ENCODE assay signal across 19 mouse cellular contexts in the genomic region with DNA sequence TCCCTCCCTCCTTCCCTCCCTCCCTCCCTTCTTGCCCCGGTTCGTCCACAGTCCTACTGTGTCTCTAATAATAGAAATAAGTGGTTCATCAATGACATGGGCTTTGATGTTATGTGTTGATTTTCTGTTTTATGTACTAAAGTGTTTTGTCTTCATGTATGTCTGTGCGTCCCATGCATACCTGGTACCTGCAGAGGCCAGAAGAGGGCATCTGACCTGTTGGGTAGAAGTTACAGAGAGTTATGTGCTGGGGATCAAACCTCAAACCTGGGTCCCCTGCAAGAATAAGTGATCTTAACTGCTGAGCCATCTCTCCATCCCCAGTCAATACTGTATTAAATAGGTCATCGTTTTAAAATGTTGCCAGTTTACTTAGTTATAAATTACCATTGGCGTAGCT. TPM values are rescaled to one million over a fixed set of nuclear protein-coding genes. Genes with fewer than 3 reads are reported as not detected.
A peak's percentile ranks its signal among the peaks of the same experiment; 100 is the strongest.
DNase-seq lines count a peak whose midpoint lies in the region; ATAC-seq and TF ChIP-seq lines count a peak whose summit lies in the region.
"Had no signal": no experiment of that assay in that cellular context is flagged by ENCODE, and none has a peak within 500 bp of the region (broad histone marks: within the 10 kb centered on the region; RNA-seq: fewer than 3 reads in every experiment).

No protein-coding gene starts in this region.

- WGBS in heart, embryonic 11.5 days (ENCODE audit: insufficient replicate concordance): 85% methylated on average over 5 of the region's 5 CpGs
- WGBS in neural tube, embryonic 13.5 days: 87% methylated on average over 5 of the region's 5 CpGs
- 67% methylated on average over 5 of the region's 5 CpGs for WGBS in liver, embryonic 14.5 days (ENCODE audit: insufficient replicate concordance)
- WGBS in forebrain, embryonic 13.5 days: 82% methylated on average over 5 of the region's 5 CpGs

- no peak overlapping the region for H3K9ac ChIP-seq in heart, embryonic 11.5 days (ENCODE audit: low read depth, low read length)
- H3K9ac ChIP-seq in neural tube, embryonic 13.5 days: no peak overlapping the region
- H3K9ac ChIP-seq in liver, embryonic 14.5 days (replicated peaks): peak overlapping the region; percentile 27; the same call in 1 of the 2 replicates
- no peak overlapping the region for H3K9ac ChIP-seq in forebrain, embryonic 13.5 days
- H3K9ac ChIP-seq: embryonic facial prominence, embryonic 15.5 days; forebrain, postnatal 0 days had no signal

- H3K27me3 ChIP-seq in heart, embryonic 11.5 days (ENCODE audit: control insufficient read depth, insufficient read depth, low read length): no peaks in the 10 kb centered on the region
- no peaks in the 10 kb centered on the region for H3K27me3 ChIP-seq in neural tube, embryonic 13.5 days
- H3K27me3 ChIP-seq in liver, embryonic 14.5 days (ENCODE audit: control insufficient read depth, insufficient read depth, low read length): no peaks in the 10 kb centered on the region
- no peaks in the 10 kb centered on the region for H3K27me3 ChIP-seq in forebrain, embryonic 13.5 days
- H3K27me3 ChIP-seq: embryonic facial prominence, embryonic 15.5 days; hindbrain, embryonic 13.5 days had no signal

- peak; percentile 33; the same call in 1 of the 2 replicates for TF ChIP-seq CTCF in liver, embryonic 14.5 days (IDR thresholded peaks at IDR 0.05; ENCODE audit: low read depth)

- no peak for DNase-seq in heart, postnatal 36 days
- no peak for DNase-seq in neural tube, embryonic 10.5 days (ENCODE audit: extremely low spot score, low spot score)
- no peak for DNase-seq in liver, embryonic 14.5 days (ENCODE audit: low read depth in 3 of 3, low spot score in 3 of 3)
- no peak for DNase-seq in right cerebral cortex, postnatal 4 days
- DNase-seq: adrenal gland, postnatal 14 days; forebrain, postnatal 0 days; gastrocnemius, postnatal 25 days; heart, postnatal 14 days; lung, postnatal 14 days; right cerebral cortex, postnatal 14 days had no signal

- H3K4me2 ChIP-seq in heart, embryonic 11.5 days: peak overlapping the region; percentile 28; the same call in 1 of the 2 replicates
- H3K4me2 ChIP-seq in neural tube, embryonic 13.5 days: no peak overlapping the region
- peak overlapping the region; percentile 66 for H3K4me2 ChIP-seq in liver, embryonic 14.5 days (ENCODE audit: low read depth)
- no peak overlapping the region for H3K4me2 ChIP-seq in forebrain, embryonic 13.5 days
- H3K4me2 ChIP-seq: embryonic facial prominence, embryonic 15.5 days; hindbrain, embryonic 13.5 days; midbrain, embryonic 11.5 days had no signal

- peaks cover 4% of the 10 kb centered on the region; the same call in 1 of the 2 replicates for H3K4me1 ChIP-seq in heart, embryonic 11.5 days (ENCODE audit: control insufficient read depth, insufficient read depth, low read length)
- H3K4me1 ChIP-seq in neural tube, embryonic 13.5 days (replicated peaks): peaks cover 16% of the 10 kb centered on the region
- peaks cover 42 to 44% of the 10 kb centered on the region in 2 experiments for H3K4me1 ChIP-seq in liver, embryonic 14.5 days (replicated peaks; ENCODE audit: control insufficient read depth in 2 of 2, insufficient read depth in 2 of 2, low read length in 1 of 2)
- no peaks in the 10 kb centered on the region for H3K4me1 ChIP-seq in forebrain, embryonic 13.5 days
- H3K4me1 ChIP-seq: forebrain, embryonic 10.5 days; limb, embryonic 10.5 days had no signal

- peaks cover 32% of the 10 kb centered on the region for H3K36me3 ChIP-seq in heart, embryonic 11.5 days (ENCODE audit: control insufficient read depth, insufficient read depth, low read length)
- peaks cover 70% of the 10 kb centered on the region for H3K36me3 ChIP-seq in neural tube, embryonic 13.5 days
- H3K36me3 ChIP-seq in liver, embryonic 14.5 days (replicated peaks; ENCODE audit: control insufficient read depth, insufficient read depth, low read depth): peaks cover 84% of the 10 kb centered on the region
- peaks cover 88% of the 10 kb centered on the region for H3K36me3 ChIP-seq in forebrain, embryonic 13.5 days (ENCODE audit: poor library complexity, severe bottlenecking)

- no peak for ATAC-seq in heart, embryonic 11.5 days (replicated peaks; ENCODE audit: insufficient number of reproducible peaks, low FRiP score, low TSS enrichment)
- ATAC-seq in neural tube, embryonic 13.5 days (ENCODE audit: low read depth): no peak
- no peak; the same call in 1 of the 2 replicates for ATAC-seq in liver, embryonic 14.5 days (ENCODE audit: insufficient read depth)
- ATAC-seq in forebrain, embryonic 13.5 days: no peak
- ATAC-seq: forebrain, postnatal 0 days had no signal

- intact Hi-C loops in heart, postnatal 36 days (cut with DNase I): no loop called here

- peak overlapping the region; percentile 36; the same call in 1 of the 2 replicates for H3K27ac ChIP-seq in heart, embryonic 11.5 days (ENCODE audit: low read depth, low read length)
- 0 out of 2 replicates have a peak overlapping the region, but pooled peaks have one; percentile 56 for H3K27ac ChIP-seq in neural tube, embryonic 13.5 days (replicated peaks)
- peak overlapping the region; percentile 96 for H3K27ac ChIP-seq in liver, embryonic 14.5 days
- no peak overlapping the region for H3K27ac ChIP-seq in forebrain, embryonic 13.5 days
- H3K27ac ChIP-seq: embryonic facial prominence, embryonic 15.5 days; forebrain, embryonic 10.5 days; kidney, postnatal 0 days; limb, embryonic 10.5 days had no signal

- H3K4me3 ChIP-seq in heart, embryonic 11.5 days (ENCODE audit: low read depth, low read length): no peak overlapping the region
- H3K4me3 ChIP-seq in neural tube, embryonic 13.5 days: no peak overlapping the region
- no peak overlapping the region; a peak in 1 of 4 replicates for H3K4me3 ChIP-seq in liver, embryonic 14.5 days (ENCODE audit: insufficient read depth in 1 of 2, low read depth in 2 of 2, low read length in 2 of 2)
- H3K4me3 ChIP-seq in forebrain, embryonic 13.5 days: no peak overlapping the region
- H3K4me3 ChIP-seq: embryonic facial prominence, embryonic 15.5 days; forebrain, embryonic 10.5 days; hindbrain, embryonic 13.5 days; limb, embryonic 10.5 days had no signal

- no peak for TF ChIP-seq EP300 in liver, embryonic 14.5 days (IDR thresholded peaks at IDR 0.05; ENCODE audit: low read depth)

- H3K9me3 ChIP-seq in heart, embryonic 11.5 days (replicated peaks; ENCODE audit: control insufficient read depth, low read length): no peaks in the 10 kb centered on the region
- no peaks in the 10 kb centered on the region for H3K9me3 ChIP-seq in neural tube, embryonic 13.5 days
- no peaks in the 10 kb centered on the region for H3K9me3 ChIP-seq in liver, embryonic 14.5 days (ENCODE audit: control insufficient read depth, low read length)
- no peaks in the 10 kb centered on the region for H3K9me3 ChIP-seq in forebrain, embryonic 13.5 days (replicated peaks)
- H3K9me3 ChIP-seq: embryonic facial prominence, embryonic 15.5 days; forebrain, embryonic 10.5 days; hindbrain, embryonic 13.5 days; limb, embryonic 10.5 days had no signal

RNA-seq across cellular contexts. Expression of gene Rnf145, which starts 11.0 kb away (rescaled TPM):
- polyA plus RNA-seq in heart, embryonic 11.5 days (2014; fragmentation: Nextera tagmentation; extraction: Ambion mirVana): 60.4 and 64.4 TPM in 2 replicates
- 10 to 100 TPM; 16.5 to 18.5 TPM for total RNA-seq in heart, postnatal 36 days (2021)
- 123 and 126 TPM in 2 replicates for polyA plus RNA-seq in neural tube, embryonic 13.5 days (2015; fragmentation: Nextera tagmentation; extraction: Ambion mirVana)
- polyA plus RNA-seq in liver, embryonic 14.5 days (2012; rRNA removed): 40.8 and 45.8 TPM in 2 replicates
- polyA plus RNA-seq in liver, embryonic 14.5 days (2014; fragmentation: Nextera tagmentation; extraction: Ambion mirVana): 49.0 and 54.7 TPM in 2 replicates
- polyA plus RNA-seq in forebrain, embryonic 13.5 days (2015; fragmentation: Nextera tagmentation; extraction: Ambion mirVana): 78.0 and 84.3 TPM in 2 replicates

RNA-seq across cellular contexts. Expression of gene Ublcp1, which starts 59.4 kb away (rescaled TPM):
- 54.4 and 58.4 TPM in 2 replicates for polyA plus RNA-seq in heart, embryonic 11.5 days (2014; fragmentation: Nextera tagmentation; extraction: Ambion mirVana)
- 10 to 100 TPM; 43.0 to 43.1 TPM for total RNA-seq in heart, postnatal 36 days (2021)
- polyA plus RNA-seq in neural tube, embryonic 13.5 days (2015; fragmentation: Nextera tagmentation; extraction: Ambion mirVana): 65.7 and 74.4 TPM in 2 replicates
- 17.2 and 30.4 TPM in 2 replicates for polyA plus RNA-seq in liver, embryonic 14.5 days (2012; rRNA removed)
- 46.6 and 49.1 TPM in 2 replicates for polyA plus RNA-seq in liver, embryonic 14.5 days (2014; fragmentation: Nextera tagmentation; extraction: Ambion mirVana)
- 54.1 and 58.8 TPM in 2 replicates for polyA plus RNA-seq in forebrain, embryonic 13.5 days (2015; fragmentation: Nextera tagmentation; extraction: Ambion mirVana)

Comparison
In these comparisons a context has a peak if more than half of its experiments do, and no peak if none do; other contexts are left out.
1. H3K4me2 ChIP-seq: peak in heart, embryonic 11.5 days (single experiment) and liver, embryonic 14.5 days (single experiment); none in neural tube, embryonic 13.5 days (single experiment) and forebrain, embryonic 13.5 days (single experiment).